Mouse (Mus musculus) small intestine, adult 2 months (tissue): ENCODE measurements around the gene Tanc2.

Experiments
- CTCF ChIP-seq: fragments of 200-500 bp; IDR thresholded peaks from 2 replicates; pipeline ENCODE4 v1.5.1; 2012; ENCODE audit warnings: low read depth, mild to moderate bottlenecking, control low read depth, inconsistent platforms, low read length, moderate library complexity, mixed read lengths; ENCODE audit not compliant: insufficient replicate concordance, insufficient read length; ENCODE audit errors: extremely low read depth
- POLR2A ChIP-seq: fragments of 200-500 bp; IDR thresholded peaks from 2 replicates; pipeline ENCODE4 v1.6.1; 2012; ENCODE audit warnings: low read depth, mild to moderate bottlenecking, control low read depth, inconsistent platforms, low read length, moderate library complexity

DNA sequence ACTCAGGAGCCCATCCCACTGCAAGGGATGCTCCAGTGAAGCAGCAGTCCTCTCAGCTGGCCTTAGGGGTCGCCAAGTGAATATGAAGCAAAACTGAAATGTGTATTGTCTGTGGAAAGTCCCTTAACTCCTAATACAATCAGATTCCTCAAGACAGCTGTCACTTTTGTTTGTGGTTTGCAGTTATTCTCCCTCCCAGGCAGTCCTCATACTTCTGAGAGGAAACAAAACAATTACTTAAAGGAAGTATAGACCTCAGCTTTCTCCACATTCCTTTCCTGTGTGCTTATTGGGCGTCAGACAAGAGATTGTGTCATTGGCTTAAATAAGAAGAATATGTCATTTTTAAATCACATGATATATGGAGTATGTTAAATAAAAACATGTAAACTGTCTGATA, 311.7 kb downstream of the Tanc2 start:
- TF ChIP-seq CTCF (no peak), POLR2A (no peak)
